Mouse (Mus musculus) heart, postnatal 0 days (tissue): ENCODE measurements around the gene Adgrl1.

ENCODE experiments used
- CTCF ChIP-seq: IDR thresholded peaks from 2 replicates; pipeline ENCODE4 v1.5.1; 2016; ENCODE audit warnings: antibody characterized with exemption, control low read depth, low read depth
- EP300 ChIP-seq: IDR thresholded peaks from 2 replicates; pipeline ENCODE4 v1.6.1; 2016; ENCODE audit warnings: antibody characterized with exemption, low read depth

DNA sequence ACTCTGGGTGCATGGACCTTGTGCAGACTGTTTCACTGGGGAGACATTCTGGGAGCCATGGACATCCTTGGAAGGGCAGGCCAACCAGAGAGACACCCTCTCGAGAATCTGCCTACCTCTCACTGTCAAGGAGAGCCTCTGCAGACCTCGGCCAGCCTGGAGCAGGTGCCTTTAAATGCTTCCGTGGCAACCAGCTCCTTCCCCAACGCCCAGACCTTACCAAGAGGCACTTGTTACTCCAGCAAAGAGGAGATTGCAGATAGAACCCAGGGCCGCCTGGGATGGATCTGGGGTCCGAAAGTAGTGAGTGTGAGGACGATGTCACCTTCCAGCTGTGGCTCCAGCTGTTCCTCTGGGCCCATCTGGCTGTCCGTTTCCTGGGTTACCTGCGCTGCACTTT lies 78.3 kb downstream of the Adgrl1 start:
- no peak for TF ChIP-seq CTCF
- no peak for TF ChIP-seq EP300
